ENCODE assay signal across 18 mouse cellular contexts in the genomic region with DNA sequence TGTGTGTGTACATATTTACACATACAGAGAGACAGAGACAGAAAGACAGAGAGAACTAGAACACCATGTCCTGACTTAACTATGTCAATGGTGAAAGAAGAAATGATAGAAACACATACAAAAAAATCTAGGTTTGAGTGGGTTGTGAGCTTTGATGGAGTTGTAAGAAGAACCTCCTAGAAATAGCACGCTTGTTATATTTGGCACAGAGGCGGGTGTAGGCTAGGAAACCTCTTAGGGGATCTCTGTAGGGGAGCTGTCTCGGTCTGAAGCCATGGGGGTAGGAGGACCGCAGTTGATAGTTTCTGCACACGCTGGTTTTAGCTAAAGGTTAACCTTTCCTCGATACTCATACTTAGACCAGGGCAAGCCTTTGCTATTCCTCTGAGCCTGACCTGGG.
DNase-seq lines count a peak whose midpoint lies in the region.
"Had no signal": no experiment of that assay in that cellular context is flagged by ENCODE, and none has a peak within 500 bp of the region (broad histone marks: within the 10 kb centered on the region; RNA-seq: fewer than 3 reads in every experiment).

No protein-coding gene starts in this region.

- intact Hi-C loops in left cerebral cortex, postnatal 10 days (cut with DNase I): no loop called here

- peak; percentile 50 to 56 for DNase-seq in frontal cortex, adult 2 months (ENCODE audit: extremely low spot score in 1 of 2, low spot score in 1 of 2)
- DNase-seq in frontal cortex, postnatal 14 days (ENCODE audit: low spot score in 2 of 2): no peak
- peak; percentile 55 for DNase-seq in right cerebral cortex, adult 18-20 months
- no peak for DNase-seq in right cerebral cortex, postnatal 4 days
- peak; percentile 77 for DNase-seq in brain, adult 2 months (ENCODE audit: low read depth, low spot score)
- DNase-seq in left cerebral cortex, postnatal 10 days (ENCODE audit: extremely low spot score in 1 of 2, low spot score in 2 of 2): peak; percentile 10 to 18
- DNase-seq in heart, adult 9 months (ENCODE audit: low spot score in 2 of 2): no peak
- DNase-seq in urinary bladder, postnatal 14 days (ENCODE audit: low spot score): no peak
- DNase-seq: adrenal gland, postnatal 10 days; adrenal gland, postnatal 36 days; B cell, adult 2 months; cerebellum, adult 11-12 months; cerebellum, adult 8-10 months; cerebellum, postnatal 25 days; forebrain, postnatal 0 days; gastrocnemius, postnatal 25 days; heart, postnatal 14 days; heart, postnatal 4 days had no signal

Comparison
In these comparisons a context has a peak if more than half of its experiments do, and no peak if none do; other contexts are left out.
1. DNase-seq: peak in frontal cortex, adult 2 months (2 of 2), right cerebral cortex, adult 18-20 months (single experiment), brain, adult 2 months (single experiment) and left cerebral cortex, postnatal 10 days (2 of 2); none in frontal cortex, postnatal 14 days (0 of 2), right cerebral cortex, postnatal 4 days (single experiment), heart, adult 9 months (0 of 2) and urinary bladder, postnatal 14 days (single experiment).